Mouse (Mus musculus) limb, embryonic 14.5 days (tissue): ENCODE results near the gene 2610301B20Rik. TPM values are rescaled to one million over a fixed set of nuclear protein-coding genes. Genes with fewer than 3 reads are reported as not detected.
"Not testable (repeated sequence)": the region's sequence is repeated elsewhere in the genome, so short reads cannot be mapped to it uniquely, and the experiment has no call there.

Experiments used
- ATAC-seq: fragments of 200-750 bp; cut with Nextera tagmentation; 2 replicates; pipeline ENCODE4 v1.8.0; 2017; ENCODE audit warnings: low read depth, moderate number of reproducible peaks, moderate TSS enrichment; ENCODE audit not compliant: low FRiP score
- DNase-seq: peaks from one replicate; pipeline ENCODE4 v3.0.0-alpha.2; 2015; ENCODE audit warnings: low spot score
- H3K27ac ChIP-seq: fragments of 300-500 bp; sonication (generic); replicated peaks from 2 replicates; pipeline ENCODE4 v1.5.1; 2014; ENCODE audit warnings: low read depth, mild to moderate bottlenecking, low read length, moderate library complexity, mixed read lengths
- H3K27me3 ChIP-seq: fragments of 300-500 bp; sonication (generic); 2 replicates; pipeline ENCODE4 v1.6.1; 2014; ENCODE audit warnings: low read length, mixed read lengths; ENCODE audit not compliant: control insufficient read depth, insufficient read depth
- H3K36me3 ChIP-seq: fragments of 300-500 bp; sonication (generic); 2 replicates; pipeline ENCODE4 v1.6.1; 2014; ENCODE audit warnings: mild to moderate bottlenecking, low read length, moderate library complexity, mixed read lengths; ENCODE audit not compliant: control insufficient read depth, insufficient read depth
- H3K4me1 ChIP-seq: fragments of 300-500 bp; sonication (generic); 2 replicates; pipeline ENCODE4 v1.6.1; 2014; ENCODE audit warnings: antibody characterized with exemption, low read length, mixed read lengths; ENCODE audit not compliant: control insufficient read depth, insufficient read depth
- H3K4me2 ChIP-seq: fragments of 300-500 bp; sonication (generic); replicated peaks from 2 replicates; pipeline ENCODE4 v1.6.1; 2014; ENCODE audit warnings: low read depth, mild to moderate bottlenecking, low read length, moderate library complexity; ENCODE audit not compliant: severe bottlenecking
- H3K4me3 ChIP-seq: fragments of 300-500 bp; sonication (generic); replicated peaks from 2 replicates; pipeline ENCODE4 v1.5.1; 2014; ENCODE audit warnings: low read length
- H3K9ac ChIP-seq: fragments of 300-500 bp; sonication (generic); 2 replicates; pipeline ENCODE4 v1.6.1; 2014; ENCODE audit warnings: mild to moderate bottlenecking, low read depth, low read length, moderate library complexity; ENCODE audit not compliant: severe bottlenecking
- H3K9me3 ChIP-seq: fragments of 300-500 bp; sonication (generic); 2 replicates; pipeline ENCODE4 v1.6.1; 2016; ENCODE audit warnings: low read length; ENCODE audit not compliant: control insufficient read depth
- POLR2A ChIP-seq: fragments of 200-500 bp; IDR thresholded peaks from 2 replicates; pipeline ENCODE4 v1.8.0; 2012; ENCODE audit warnings: inconsistent platforms, mild to moderate bottlenecking, moderate library complexity, borderline replicate concordance; ENCODE audit not compliant: insufficient read depth, insufficient read length; ENCODE audit errors: extremely low read depth
- WGBS: fragments of 180-500 bp; shearing (Covaris S2); extraction: QIAGEN DNeasy Blood & Tissue Kit; methylation state at CpG from one replicate; pipeline ENCODE4 v1.1.7; 2014; 5-methylcytosine and 5-hydroxymethylcytosine counted together
- polyA plus RNA-seq, 2 experiments: library from polyadenylated mRNA; depleted of rRNA in 1 of 2; stranded (reverse) in 1 of 2; unstranded in 1 of 2; fragments of >200 nt; fragmentation: Nextera tagmentation in 1 of 2; extraction: Ambion mirVana in 1 of 2; gene quantifications; 2 replicates each; pipeline versions ENCODE4 v1.2.1 to v1.2.3; 2012 to 2014

2610301B20Rik gene
- polyA plus RNA-seq, 2 experiments, result 25.2 to 30.4 TPM

DNA sequence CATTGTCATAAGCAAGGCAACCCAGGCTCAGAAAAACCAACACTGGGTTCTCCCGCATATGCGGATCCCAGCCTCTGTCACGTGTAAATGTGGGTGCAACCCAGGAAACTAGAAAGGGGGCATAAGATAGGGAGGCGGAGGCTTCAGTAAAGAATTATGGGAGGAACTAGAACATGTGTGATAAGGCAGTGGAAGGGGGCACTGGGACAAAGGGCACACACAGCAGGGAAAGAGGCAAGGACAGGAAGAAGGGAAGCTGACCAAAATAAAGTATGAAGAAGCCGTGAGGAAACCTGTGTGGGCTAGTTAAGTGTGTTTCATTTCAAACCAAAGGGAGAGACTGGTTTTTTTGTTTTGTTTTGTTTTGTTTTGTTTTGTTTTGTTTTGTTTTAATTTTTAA lies 23.3 kb upstream of the 2610301B20Rik start:
- no peak for ATAC-seq
- H3K27me3 ChIP-seq, result no peaks in the 10 kb centered on the region
- WGBS, result 81% methylated on average over 5 of the region's 5 CpGs
- DNase-seq, result no peak
- TF ChIP-seq POLR2A, result no peak
- H3K9ac ChIP-seq, result no peak overlapping the region
- no peak overlapping the region for H3K4me3 ChIP-seq
- no peaks in the 10 kb centered on the region for H3K9me3 ChIP-seq
- H3K4me1 ChIP-seq, result no peaks in the 10 kb centered on the region
- no peaks in the 10 kb centered on the region for H3K36me3 ChIP-seq
- no peak overlapping the region for H3K27ac ChIP-seq
- H3K4me2 ChIP-seq, result no peak overlapping the region

DNA sequence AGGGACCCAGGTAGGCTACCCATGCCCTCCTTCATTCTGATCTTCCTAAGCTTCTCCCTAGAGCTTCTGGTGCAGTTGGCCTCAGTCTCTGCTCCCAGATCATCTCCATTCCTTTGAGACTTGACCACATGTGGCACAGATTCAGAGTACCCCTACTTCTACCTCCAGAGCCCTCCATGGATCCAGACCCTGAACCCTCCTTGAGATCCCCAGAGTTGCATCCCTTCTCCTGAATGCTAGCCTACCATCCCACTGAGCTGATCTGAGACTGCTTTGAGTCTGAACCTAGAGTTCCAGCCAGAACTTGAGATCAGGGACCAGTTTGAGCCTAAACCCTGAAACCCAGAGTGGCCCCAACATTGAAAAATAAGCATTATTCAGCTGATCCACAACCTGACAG lies 15.1 kb upstream of the 2610301B20Rik start:
- ATAC-seq (no peak), DNase-seq (no peak)
- Histone ChIP-seq H3K4me1 (peaks cover 13% of the 10 kb centered on the region), H3K27ac (no peak overlapping the region), H3K9me3 (no peaks in the 10 kb centered on the region), H3K27me3 (no peaks in the 10 kb centered on the region), H3K4me3 (no peak overlapping the region), H3K36me3 (no peaks in the 10 kb centered on the region), H3K4me2 (no peak overlapping the region), H3K9ac (no peak overlapping the region)
- TF ChIP-seq POLR2A, result no peak

DNA sequence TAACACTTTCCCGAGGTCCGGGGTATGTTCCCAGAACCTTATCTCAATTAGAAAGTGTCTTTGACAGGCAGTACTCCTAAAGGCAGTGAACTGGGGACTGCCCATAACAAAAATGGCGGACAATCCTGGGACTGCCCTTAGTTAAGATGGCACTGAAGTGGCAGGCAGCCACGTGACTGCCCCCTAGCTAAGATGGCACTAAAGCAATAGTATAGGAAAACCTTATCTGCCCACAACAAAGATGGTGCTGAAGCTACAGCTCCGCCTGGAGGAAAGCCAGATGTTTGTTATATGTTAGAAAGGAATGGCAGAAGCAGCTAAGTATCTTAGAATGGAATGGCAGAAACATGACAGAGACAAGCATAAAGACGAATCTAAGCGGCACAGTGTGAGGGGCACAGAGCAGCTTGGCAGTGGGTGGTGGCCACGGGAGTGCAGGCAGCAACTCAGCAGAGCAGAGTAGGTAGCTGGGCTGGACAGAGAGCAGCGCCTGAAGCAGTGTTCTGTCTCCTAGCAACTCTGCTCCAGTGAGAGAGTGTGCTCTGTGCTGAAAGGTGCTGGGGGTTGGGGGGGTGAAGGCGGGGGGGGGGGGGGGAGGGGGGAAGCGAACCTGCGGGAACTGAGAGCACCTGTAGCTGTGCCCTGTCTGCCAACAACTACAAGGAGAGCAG lies 14.3 kb upstream of the 2610301B20Rik start:
- TF ChIP-seq POLR2A, result no peak
- H3K27ac ChIP-seq, result no peak overlapping the region
- no peaks in the 10 kb centered on the region for H3K9me3 ChIP-seq
- DNase-seq (no peak), ATAC-seq (no peak)
- WGBS, result 34% methylated on average over 11 of the region's 12 CpGs
- no peaks in the 10 kb centered on the region for H3K27me3 ChIP-seq
- H3K9ac ChIP-seq, result no peak overlapping the region
- H3K4me2 ChIP-seq, result no peak overlapping the region
- no peaks in the 10 kb centered on the region for H3K36me3 ChIP-seq
- H3K4me3 ChIP-seq, result no peak overlapping the region
- peaks cover 13% of the 10 kb centered on the region for H3K4me1 ChIP-seq

GRCm38 (mm10) chr4:10860825-10861224 lies 13.5 kb upstream of the 2610301B20Rik start:
- no peaks in the 10 kb centered on the region for H3K27me3 ChIP-seq
- 71% methylated on average over 3 of the region's 3 CpGs for WGBS
- ATAC-seq, result no peak
- no peaks in the 10 kb centered on the region for H3K9me3 ChIP-seq
- no peak overlapping the region for H3K9ac ChIP-seq
- TF ChIP-seq POLR2A, result no peak
- no peak overlapping the region for H3K27ac ChIP-seq
- H3K4me3 ChIP-seq, result no peak overlapping the region
- no peak for DNase-seq
- H3K4me1 ChIP-seq, result peaks cover 13% of the 10 kb centered on the region
- H3K36me3 ChIP-seq, result no peaks in the 10 kb centered on the region
- no peak overlapping the region for H3K4me2 ChIP-seq

DNA sequence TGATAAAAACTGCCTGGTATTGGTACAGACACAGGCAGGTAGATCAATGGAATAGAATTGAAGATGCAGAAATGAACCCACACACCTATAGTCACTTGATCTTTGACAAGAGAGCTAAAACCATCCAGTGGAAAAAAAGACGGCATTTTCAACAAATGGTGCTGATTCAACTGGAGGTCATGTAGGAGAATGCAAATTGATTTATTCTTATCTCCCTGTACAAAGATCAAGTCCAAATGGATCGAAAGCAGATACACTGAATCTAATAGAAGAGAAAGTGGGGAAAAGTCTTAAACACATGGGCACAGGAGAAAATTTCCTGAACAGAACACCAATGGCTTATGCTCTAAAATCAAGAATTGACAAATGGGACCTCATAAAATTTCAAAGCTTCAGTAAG lies 11.4 kb upstream of the 2610301B20Rik start:
- not testable (repeated sequence) for H3K9ac ChIP-seq, DNase-seq, H3K4me3 ChIP-seq, H3K36me3 ChIP-seq, H3K27ac ChIP-seq, ATAC-seq, H3K9me3 ChIP-seq, H3K4me2 ChIP-seq, H3K27me3 ChIP-seq
- WGBS, result 90% methylated on average over 2 of the region's 2 CpGs
- H3K4me1 ChIP-seq, result peaks cover 12% of the 10 kb centered on the region

DNA sequence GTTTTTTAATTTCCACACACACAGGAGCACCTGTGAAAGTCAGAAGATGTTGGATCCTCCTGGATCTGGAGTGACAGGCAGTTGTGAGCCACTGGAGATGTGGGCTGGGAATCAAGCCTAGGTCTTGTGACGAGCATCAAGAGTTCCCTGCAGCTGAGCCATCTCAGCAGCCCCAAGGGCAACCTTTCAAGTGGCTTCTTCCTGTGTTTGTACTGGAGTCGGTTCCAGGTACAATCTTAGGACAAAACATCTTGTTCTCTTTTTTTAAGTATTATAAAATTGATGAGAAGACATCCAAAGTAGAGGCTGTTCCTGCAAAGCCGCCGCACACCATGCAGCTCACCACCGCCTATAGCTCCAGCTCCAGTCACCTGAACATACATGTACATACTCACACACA lies 2.1 kb upstream of the 2610301B20Rik start:
- no peak overlapping the region for H3K4me3 ChIP-seq
- DNase-seq, result no peak
- H3K36me3 ChIP-seq, result no peaks in the 10 kb centered on the region
- H3K9ac ChIP-seq, result no peak overlapping the region
- WGBS, result 86% methylated on average over 5 of the region's 5 CpGs
- H3K27ac ChIP-seq, result no peak overlapping the region
- no peaks in the 10 kb centered on the region for H3K27me3 ChIP-seq
- H3K4me1 ChIP-seq, result peaks cover 11% of the 10 kb centered on the region
- H3K9me3 ChIP-seq, result no peaks in the 10 kb centered on the region
- ATAC-seq, result no peak
- no peak overlapping the region for H3K4me2 ChIP-seq
- no peak for TF ChIP-seq POLR2A
